Mouse (Mus musculus) hindbrain, postnatal 0 days (tissue): ENCODE measurements around the gene Dlgap1. TPM values are rescaled to one million over a fixed set of nuclear protein-coding genes. Genes with fewer than 3 reads are reported as not detected.
A peak's percentile ranks its signal among the peaks of the same experiment; 100 is the strongest.

ENCODE experiments used
- ATAC-seq: fragments of 200-750 bp; cut with Nextera tagmentation; 2 replicates; pipeline ENCODE4 v1.8.0; 2017; ENCODE audit warnings: mild to moderate bottlenecking, moderate TSS enrichment, moderate library complexity
- DNase-seq: peaks from one replicate; pipeline ENCODE4 v3.0.0-alpha.2; 2015; ENCODE audit warnings: low spot score
- H3K27ac ChIP-seq: fragments of 300-500 bp; sonication (generic); 2 replicates; pipeline ENCODE4 v1.5.1; 2014; ENCODE audit warnings: mild to moderate bottlenecking
- H3K27me3 ChIP-seq: fragments of 300-500 bp; sonication (generic); 2 replicates; pipeline ENCODE4 v1.6.1; 2014; ENCODE audit warnings: low read length, mixed read lengths; ENCODE audit not compliant: insufficient read depth
- H3K36me3 ChIP-seq: fragments of 300-500 bp; sonication (generic); 2 replicates; pipeline ENCODE4 v1.6.1; 2014; ENCODE audit warnings: low read length, mixed read lengths; ENCODE audit not compliant: insufficient read depth
- H3K4me1 ChIP-seq: fragments of 300-500 bp; sonication (generic); 2 replicates; pipeline ENCODE4 v1.6.1; 2014; ENCODE audit warnings: antibody characterized with exemption, low read length, mixed read lengths; ENCODE audit not compliant: insufficient read depth
- H3K4me2 ChIP-seq: fragments of 300-500 bp; sonication (generic); 2 replicates; pipeline ENCODE4 v1.6.1; 2014; ENCODE audit warnings: low read depth, mild to moderate bottlenecking, low read length, moderate library complexity, mixed read lengths
- H3K4me3 ChIP-seq: fragments of 300-500 bp; sonication (generic); 2 replicates; pipeline ENCODE4 v1.5.1; 2014; ENCODE audit warnings: low read length
- H3K9ac ChIP-seq: fragments of 300-500 bp; sonication (generic); replicated peaks from 2 replicates; pipeline ENCODE4 v1.6.1; 2014; ENCODE audit warnings: mild to moderate bottlenecking, low read length, moderate library complexity, mixed read lengths
- H3K9me3 ChIP-seq: fragments of 300-500 bp; sonication (generic); 2 replicates; pipeline ENCODE4 v1.6.1; 2016; ENCODE audit warnings: low read length, mixed read lengths
- CTCF ChIP-seq: IDR thresholded peaks from 2 replicates; pipeline ENCODE4 v1.5.1; 2016; ENCODE audit warnings: antibody characterized with exemption, control low read depth, low read depth
- whole genome bisulfite sequencing: fragments of 180-500 bp; shearing (Covaris S2); extraction: QIAGEN DNeasy Blood & Tissue Kit; methylation state at CpG from one replicate; pipeline ENCODE4 v1.1.7; 2014; 5-methylcytosine and 5-hydroxymethylcytosine counted together
- polyA plus RNA-seq: library from polyadenylated mRNA; unstranded; fragments of >200 nt; fragmentation: Nextera tagmentation; extraction: Ambion mirVana; gene quantifications from 2 replicates; pipeline ENCODE4 v1.2.1, GENCODE M21; 2015
- total RNA-seq: library from RNA; depleted of rRNA; stranded (reverse); fragments of >200 nt; gene quantifications from 2 replicates; pipeline ENCODE4 v1.2.3, GENCODE M21; 2014

Gene Dlgap1
- total and polyA plus RNA-seq, 2 experiments from 2014 or later = 33.8 to 117 TPM

GRCm38 (mm10) chr17:70521058-70521851 is 552.4 kb downstream of the Dlgap1 start:
- H3K4me2 ChIP-seq = peak overlapping the region; percentile 52
- peaks cover 4% of the 10 kb centered on the region; the same call in 1 of the 2 replicates for H3K36me3 ChIP-seq
- WGBS = 52% methylated on average over 5 of the region's 5 CpGs
- H3K27me3 ChIP-seq = no peaks in the 10 kb centered on the region
- DNase-seq (no peak), ATAC-seq (no peak)
- H3K9ac ChIP-seq = peak overlapping the region; percentile 51; the same call in 1 of the 2 replicates
- no peak overlapping the region for H3K4me3 ChIP-seq
- TF ChIP-seq CTCF = no peak
- H3K9me3 ChIP-seq = no peaks in the 10 kb centered on the region
- H3K27ac ChIP-seq = peak overlapping the region; percentile 46
- H3K4me1 ChIP-seq = peaks cover 6% of the 10 kb centered on the region; the same call in 1 of the 2 replicates

- ATAC-seq = peak; percentile 68; the same call in 1 of the 2 replicates
- 28% methylated on average over 11 of the region's 11 CpGs for WGBS
- DNase-seq = peak; percentile 73
- peak overlapping the region; percentile 27 for H3K4me3 ChIP-seq
- no peaks in the 10 kb centered on the region for H3K9me3 ChIP-seq
- peak overlapping the region; percentile 51 for H3K9ac ChIP-seq
- peak overlapping the region; percentile 52 for H3K4me2 ChIP-seq
- TF ChIP-seq CTCF = no peak
- peak overlapping the region; percentile 46 for H3K27ac ChIP-seq
- peaks cover 6% of the 10 kb centered on the region; the same call in 1 of the 2 replicates for H3K4me1 ChIP-seq
- no peaks in the 10 kb centered on the region for H3K36me3 ChIP-seq
- no peaks in the 10 kb centered on the region for H3K27me3 ChIP-seq
Observed at GRCm38 (mm10) chr17:70521971-70522370, 553.1 kb downstream of the Dlgap1 start.

GRCm38 (mm10) chr17:70525990-70526389 is 557.1 kb downstream of the Dlgap1 start:
- H3K4me3 ChIP-seq = no peak overlapping the region
- no peaks in the 10 kb centered on the region for H3K36me3 ChIP-seq
- no peaks in the 10 kb centered on the region for H3K27me3 ChIP-seq
- H3K9ac ChIP-seq = no peak overlapping the region
- WGBS = 43% methylated on average over 3 of the region's 3 CpGs
- DNase-seq (no peak), ATAC-seq (no peak)
- no peak overlapping the region for H3K4me2 ChIP-seq
- H3K27ac ChIP-seq = no peak overlapping the region
- no peak for TF ChIP-seq CTCF
- H3K9me3 ChIP-seq = no peaks in the 10 kb centered on the region
- peaks cover 9% of the 10 kb centered on the region; the same call in 1 of the 2 replicates for H3K4me1 ChIP-seq

- ATAC-seq (peak; percentile 74), DNase-seq (peak; percentile 80)
- Histone ChIP-seq H3K4me1 (0 out of 2 replicates have a peak, but pooled peaks cover 3% of the 10 kb centered on the region), H3K36me3 (no peaks in the 10 kb centered on the region), H3K9ac (no peak overlapping the region), H3K27me3 (no peaks in the 10 kb centered on the region), H3K27ac (no peak overlapping the region), H3K4me3 (no peak overlapping the region), H3K4me2 (no peak overlapping the region), H3K9me3 (no peaks in the 10 kb centered on the region)
- peak; percentile 73 for TF ChIP-seq CTCF
- 32% methylated on average over 9 of the region's 9 CpGs for WGBS
Observed at GRCm38 (mm10) chr17:70527101-70527500, 558.2 kb downstream of the Dlgap1 start.

- DNase-seq (peak; percentile 56), ATAC-seq (no peak)
Observed at GRCm38 (mm10) chr17:70528196-70529187, 559.6 kb downstream of the Dlgap1 start.

GRCm38 (mm10) chr17:70534321-70534720 is 565.4 kb downstream of the Dlgap1 start:
- no peak overlapping the region for H3K9ac ChIP-seq
- no peak overlapping the region for H3K4me3 ChIP-seq
- no peak for ATAC-seq
- H3K27ac ChIP-seq = no peak overlapping the region
- DNase-seq = no peak
- WGBS = 63% methylated on average over 3 of the region's 3 CpGs
- no peak for TF ChIP-seq CTCF
- H3K27me3 ChIP-seq = no peaks in the 10 kb centered on the region
- H3K4me2 ChIP-seq = no peak overlapping the region
- no peaks in the 10 kb centered on the region for H3K9me3 ChIP-seq
- no peaks in the 10 kb centered on the region for H3K4me1 ChIP-seq
- H3K36me3 ChIP-seq = no peaks in the 10 kb centered on the region

More at GRCm38 (mm10) chr17:70528196-70529187, 559.6 kb downstream of the Dlgap1 start:
- Histone ChIP-seq H3K4me1 (0 out of 2 replicates have a peak, but pooled peaks cover 3% of the 10 kb centered on the region), H3K9ac (no peak overlapping the region), H3K36me3 (no peaks in the 10 kb centered on the region), H3K9me3 (no peaks in the 10 kb centered on the region), H3K27me3 (no peaks in the 10 kb centered on the region), H3K4me3 (no peak overlapping the region), H3K4me2 (no peak overlapping the region), H3K27ac (no peak overlapping the region)
- 41% methylated on average over 7 of the region's 7 CpGs for WGBS
- TF ChIP-seq CTCF = no peak
